Mouse (Mus musculus): ENCODE data around the gene Kmt2a.

GRCm38 (mm10) chr9:44801669-44802068, 79.4 kb downstream of the Kmt2a start:
- TF ChIP-seq MYOG (IDR thresholded peaks at IDR 0.05; ENCODE audit: control insufficient read depth in 1 of 3, insufficient read depth in 1 of 3, insufficient read length in 2 of 3, low read depth in 2 of 3): no peak
- TF ChIP-seq E2F4 (IDR thresholded peaks at IDR 0.05; ENCODE audit: insufficient read depth): no peak
- no peak for TF ChIP-seq MAX (IDR thresholded peaks at IDR 0.05; ENCODE audit: low read depth)
- TF ChIP-seq TCF12 (IDR thresholded peaks at IDR 0.05; ENCODE audit: insufficient read depth, poor library complexity, severe bottlenecking): no peak
- TF ChIP-seq POLR2A (IDR thresholded peaks at IDR 0.05; ENCODE audit: insufficient read length, low read depth): no peak
- TF ChIP-seq CEBPB (IDR thresholded peaks at IDR 0.05; ENCODE audit: insufficient read depth, poor library complexity, severe bottlenecking): no peak
- no peak for TF ChIP-seq TCF3 (IDR thresholded peaks at IDR 0.05; ENCODE audit: insufficient read length, low read depth)
- TF ChIP-seq MYOD1 (IDR thresholded peaks at IDR 0.05; ENCODE audit: control insufficient read depth in 1 of 3, insufficient read length in 2 of 3, low read depth in 2 of 3): no peak
- TF ChIP-seq SRF (IDR thresholded peaks at IDR 0.05; ENCODE audit: control insufficient read depth, insufficient read length, low read depth): no peak
- TF ChIP-seq POLR2AphosphoS2 (IDR thresholded peaks at IDR 0.05; ENCODE audit: insufficient read length, low read depth): no peak
